Mouse (Mus musculus): ENCODE results near the gene Adgrf1. TPM values are rescaled to one million over a fixed set of nuclear protein-coding genes. Genes with fewer than 3 reads are reported as not detected.

Adgrf1 gene
- total and polyA plus RNA-seq, 2 experiments from 2014 or later, result not detected

- ATAC-seq (ENCODE audit: low FRiP score) (no peak), DNase-seq (ENCODE audit: low spot score) (no peak)
- Histone ChIP-seq H3K27ac (ENCODE audit: low read depth, low read length) (no peak overlapping the region), H3K9ac (replicated peaks; ENCODE audit: low read length, poor library complexity, severe bottlenecking) (no peak overlapping the region), H3K9me3 (ENCODE audit: low read length) (no peaks in the 10 kb centered on the region), H3K36me3 (ENCODE audit: insufficient read depth, low read length) (no peaks in the 10 kb centered on the region), H3K4me3 (ENCODE audit: low read depth, low read length) (no peak overlapping the region), H3K4me2 (ENCODE audit: low read depth, low read length, poor library complexity, severe bottlenecking) (no peak overlapping the region; the same call in 1 of the 2 replicates), H3K4me1 (ENCODE audit: insufficient read depth, low read length) (no peaks in the 10 kb centered on the region), H3K27me3 (ENCODE audit: insufficient read depth, low read length) (no peaks in the 10 kb centered on the region)
- WGBS, result 53% methylated on average over 11 of the region's 11 CpGs
- no peak for TF ChIP-seq CTCF (IDR thresholded peaks at IDR 0.05)
Measured at GRCm38 (mm10) chr17:43362362-43362761, 92.2 kb downstream of the Adgrf1 start.

GRCm38 (mm10) chr17:43362881-43363280, 92.8 kb downstream of the Adgrf1 start:
- Histone ChIP-seq H3K4me1 (ENCODE audit: insufficient read depth, low read length) (no peaks in the 10 kb centered on the region), H3K36me3 (ENCODE audit: insufficient read depth, low read length) (no peaks in the 10 kb centered on the region), H3K27me3 (ENCODE audit: insufficient read depth, low read length) (no peaks in the 10 kb centered on the region), H3K27ac (ENCODE audit: low read depth, low read length) (no peak overlapping the region), H3K4me3 (ENCODE audit: low read depth, low read length) (no peak overlapping the region), H3K4me2 (ENCODE audit: low read depth, low read length, poor library complexity, severe bottlenecking) (no peak overlapping the region), H3K9me3 (ENCODE audit: low read length) (no peaks in the 10 kb centered on the region), H3K9ac (replicated peaks; ENCODE audit: low read length, poor library complexity, severe bottlenecking) (no peak overlapping the region)
- WGBS, result 69% methylated on average over 6 of the region's 6 CpGs
- no peak for TF ChIP-seq CTCF (IDR thresholded peaks at IDR 0.05)
- ATAC-seq (ENCODE audit: low FRiP score) (no peak), DNase-seq (ENCODE audit: low spot score) (no peak)

DNA sequence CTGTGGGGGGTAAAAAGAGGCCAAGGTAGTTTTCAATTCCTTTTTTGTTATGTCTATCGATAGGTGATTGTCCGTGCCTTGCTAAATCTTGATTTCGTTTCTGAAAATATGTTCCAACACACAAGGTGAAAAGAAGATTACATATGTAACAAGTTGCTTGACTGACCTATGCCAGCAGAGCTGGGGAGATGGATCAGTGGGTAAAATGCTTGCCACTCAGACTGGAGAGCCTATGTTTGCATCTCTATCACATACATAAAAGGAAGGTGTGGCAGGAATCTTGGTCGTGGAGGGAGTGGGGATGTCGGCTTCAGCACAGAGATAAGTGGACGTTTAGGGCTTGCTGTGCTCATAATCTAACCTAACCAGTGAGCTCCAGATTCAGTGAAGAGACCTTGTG, 93.8 kb downstream of the Adgrf1 start:
- no peak for DNase-seq (ENCODE audit: low spot score)
- Histone ChIP-seq H3K9me3 (ENCODE audit: low read length) (no peaks in the 10 kb centered on the region), H3K36me3 (ENCODE audit: insufficient read depth, low read length) (no peaks in the 10 kb centered on the region), H3K4me2 (ENCODE audit: low read depth, low read length, poor library complexity, severe bottlenecking) (no peak overlapping the region), H3K27ac (ENCODE audit: low read depth, low read length) (no peak overlapping the region), H3K9ac (replicated peaks; ENCODE audit: low read length, poor library complexity, severe bottlenecking) (no peak overlapping the region), H3K4me3 (ENCODE audit: low read depth, low read length) (no peak overlapping the region), H3K4me1 (ENCODE audit: insufficient read depth, low read length) (no peaks in the 10 kb centered on the region), H3K27me3 (ENCODE audit: insufficient read depth, low read length) (no peaks in the 10 kb centered on the region)
- WGBS, result 73% methylated on average over 6 of the region's 6 CpGs
- TF ChIP-seq CTCF (IDR thresholded peaks at IDR 0.05), result no peak
- no peak for ATAC-seq (ENCODE audit: low FRiP score)

GRCm38 (mm10) chr17:43365297-43365696, 95.2 kb downstream of the Adgrf1 start:
- H3K27me3 ChIP-seq (ENCODE audit: insufficient read depth, low read length), result no peaks in the 10 kb centered on the region
- WGBS, result 82% methylated on average over 6 of the region's 6 CpGs
- no peaks in the 10 kb centered on the region for H3K4me1 ChIP-seq (ENCODE audit: insufficient read depth, low read length)
- H3K9ac ChIP-seq (replicated peaks; ENCODE audit: low read length, poor library complexity, severe bottlenecking), result no peak overlapping the region
- no peak overlapping the region for H3K27ac ChIP-seq (ENCODE audit: low read depth, low read length)
- ATAC-seq (ENCODE audit: low FRiP score) (no peak), DNase-seq (ENCODE audit: low spot score) (no peak)
- H3K9me3 ChIP-seq (ENCODE audit: low read length), result no peaks in the 10 kb centered on the region
- no peaks in the 10 kb centered on the region for H3K36me3 ChIP-seq (ENCODE audit: insufficient read depth, low read length)
- H3K4me2 ChIP-seq (ENCODE audit: low read depth, low read length, poor library complexity, severe bottlenecking), result no peak overlapping the region
- no peak for TF ChIP-seq CTCF (IDR thresholded peaks at IDR 0.05)
- no peak overlapping the region for H3K4me3 ChIP-seq (ENCODE audit: low read depth, low read length)

DNA sequence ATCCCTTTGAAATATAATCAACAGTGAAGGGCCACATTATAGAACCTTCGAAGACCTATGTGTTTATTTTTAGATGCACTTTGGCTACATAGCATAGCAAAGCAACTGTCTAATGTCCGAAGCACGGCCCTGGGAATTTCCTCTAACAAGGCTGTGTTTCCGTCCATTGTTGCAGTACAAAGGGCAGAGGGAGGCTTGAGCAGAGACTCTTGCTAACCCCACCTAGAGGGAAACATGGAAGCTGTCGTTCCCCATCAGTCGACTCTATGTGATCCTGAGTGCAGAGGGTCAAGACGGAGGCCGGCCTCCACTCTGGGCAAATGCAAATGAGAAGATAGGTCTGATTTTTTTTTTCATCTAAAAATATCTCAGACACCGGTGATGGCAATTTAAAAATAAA, 96.4 kb downstream of the Adgrf1 start:
- no peak overlapping the region for H3K4me2 ChIP-seq (ENCODE audit: low read depth, low read length, poor library complexity, severe bottlenecking)
- no peaks in the 10 kb centered on the region for H3K27me3 ChIP-seq (ENCODE audit: insufficient read depth, low read length)
- no peak overlapping the region for H3K9ac ChIP-seq (replicated peaks; ENCODE audit: low read length, poor library complexity, severe bottlenecking)
- no peaks in the 10 kb centered on the region for H3K36me3 ChIP-seq (ENCODE audit: insufficient read depth, low read length)
- H3K4me3 ChIP-seq (ENCODE audit: low read depth, low read length), result no peak overlapping the region
- H3K4me1 ChIP-seq (ENCODE audit: insufficient read depth, low read length), result no peaks in the 10 kb centered on the region
- TF ChIP-seq CTCF (IDR thresholded peaks at IDR 0.05), result no peak
- 64% methylated on average over 9 of the region's 9 CpGs for WGBS
- DNase-seq (ENCODE audit: low spot score) (no peak), ATAC-seq (ENCODE audit: low FRiP score) (no peak)
- H3K27ac ChIP-seq (ENCODE audit: low read depth, low read length), result no peak overlapping the region
- H3K9me3 ChIP-seq (ENCODE audit: low read length), result no peaks in the 10 kb centered on the region

GRCm38 (mm10) chr17:43368171-43368576, 98.0 kb downstream of the Adgrf1 start:
- ATAC-seq (ENCODE audit: low FRiP score) (no peak), DNase-seq (ENCODE audit: low spot score) (no peak)
- Histone ChIP-seq H3K27me3 (ENCODE audit: insufficient read depth, low read length) (no peaks in the 10 kb centered on the region), H3K9me3 (ENCODE audit: low read length) (no peaks in the 10 kb centered on the region), H3K4me2 (ENCODE audit: low read depth, low read length, poor library complexity, severe bottlenecking) (no peak overlapping the region), H3K9ac (replicated peaks; ENCODE audit: low read length, poor library complexity, severe bottlenecking) (no peak overlapping the region), H3K4me1 (ENCODE audit: insufficient read depth, low read length) (no peaks in the 10 kb centered on the region), H3K4me3 (ENCODE audit: low read depth, low read length) (no peak overlapping the region), H3K27ac (ENCODE audit: low read depth, low read length) (0 out of 2 replicates have a peak overlapping the region, but pooled peaks have one; percentile 43), H3K36me3 (ENCODE audit: insufficient read depth, low read length) (no peaks in the 10 kb centered on the region)
- no peak for TF ChIP-seq CTCF (IDR thresholded peaks at IDR 0.05)
- 83% methylated on average over 5 of the region's 5 CpGs for whole genome bisulfite sequencing
